Mouse (Mus musculus): Measurements from ENCODE around the gene Rap1gap2. TPM values are rescaled to one million over a fixed set of nuclear protein-coding genes. Genes with fewer than 3 reads are reported as not detected.

Rap1gap2 gene
- total RNA-seq, 2 experiments from 2014 or later: 18.7 to 28.8 TPM

GRCm38 (mm10) chr11:74465712-74466111 is 145.0 kb downstream of the Rap1gap2 start:
- DNase-seq (ENCODE audit: low spot score in 2 of 2): no peak

GRCm38 (mm10) chr11:74464181-74464977 is 146.3 kb downstream of the Rap1gap2 start:
- no peak for DNase-seq (ENCODE audit: low spot score in 2 of 2)

DNA sequence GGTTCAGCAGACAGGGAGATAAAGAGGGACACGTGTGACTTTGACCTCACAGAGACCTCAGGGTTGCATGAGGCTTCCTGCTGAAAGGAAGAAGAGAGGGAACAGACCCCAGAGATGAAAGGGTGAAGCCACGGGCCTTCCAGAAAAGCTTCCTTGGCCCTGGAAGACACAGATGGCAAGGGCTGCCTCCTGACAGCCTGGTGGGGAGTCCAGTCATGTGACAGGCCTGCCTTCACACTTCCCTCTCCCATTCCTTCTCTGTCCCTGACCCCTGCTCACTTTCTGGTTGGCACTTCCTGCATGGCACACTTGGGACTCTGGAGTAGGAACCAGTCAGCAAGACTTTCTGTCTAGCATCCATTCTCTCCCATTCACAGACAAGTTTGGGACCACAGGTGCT is 148.1 kb downstream of the Rap1gap2 start:
- DNase-seq (ENCODE audit: low spot score in 2 of 2): no peak

DNA sequence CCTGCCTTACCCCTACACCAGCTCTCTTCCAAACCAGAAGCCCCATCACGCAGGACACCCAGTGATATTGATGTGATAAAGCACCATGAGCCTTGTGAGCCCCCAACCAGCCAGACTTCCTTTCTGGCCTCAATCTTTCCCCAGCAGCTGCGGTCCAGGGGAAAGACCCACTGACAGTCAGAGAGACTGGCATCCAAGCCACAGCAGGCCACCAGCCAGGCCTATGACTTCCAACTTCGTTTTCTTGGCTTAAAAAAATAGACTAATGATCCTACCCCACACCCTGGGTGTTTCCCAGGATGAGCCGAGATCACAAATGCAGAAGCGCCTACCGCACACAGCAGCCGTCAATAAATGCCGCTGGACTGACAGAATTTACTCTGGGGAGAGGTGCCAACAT is 151.1 kb downstream of the Rap1gap2 start:
- no peak for DNase-seq (ENCODE audit: low spot score in 2 of 2)

- DNase-seq (ENCODE audit: low spot score in 2 of 2): no peak
These were observed 152.3 kb downstream of the Rap1gap2 start for GRCm38 (mm10) chr11:74458400-74458799.

GRCm38 (mm10) chr11:74457194-74457593 is 153.5 kb downstream of the Rap1gap2 start:
- no peak for DNase-seq (ENCODE audit: low spot score in 2 of 2)

- no peak for DNase-seq (ENCODE audit: low spot score in 2 of 2)
These were observed 162.2 kb downstream of the Rap1gap2 start for GRCm38 (mm10) chr11:74448556-74448955.

DNA sequence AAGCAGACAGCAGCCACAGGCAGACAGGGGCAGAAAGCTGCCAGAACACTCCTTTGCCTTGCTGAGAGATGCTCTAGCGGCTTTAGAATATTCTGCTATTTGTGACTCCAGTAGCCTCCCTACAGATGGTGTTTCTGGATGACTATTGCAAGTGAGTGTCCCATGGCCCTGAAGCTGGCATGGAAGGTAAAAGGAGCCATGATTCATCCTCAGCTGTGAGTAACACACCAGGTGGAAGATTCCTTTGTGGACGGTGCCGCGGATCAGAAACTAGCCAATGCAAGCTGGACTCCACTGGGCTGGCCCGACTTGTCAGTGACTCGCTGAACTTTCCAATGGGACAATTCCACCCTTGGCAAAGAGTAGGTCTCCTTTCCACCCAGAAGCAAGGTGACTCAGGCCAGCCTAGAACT is 162.7 kb downstream of the Rap1gap2 start:
- DNase-seq (ENCODE audit: low spot score in 2 of 2): no peak

DNA sequence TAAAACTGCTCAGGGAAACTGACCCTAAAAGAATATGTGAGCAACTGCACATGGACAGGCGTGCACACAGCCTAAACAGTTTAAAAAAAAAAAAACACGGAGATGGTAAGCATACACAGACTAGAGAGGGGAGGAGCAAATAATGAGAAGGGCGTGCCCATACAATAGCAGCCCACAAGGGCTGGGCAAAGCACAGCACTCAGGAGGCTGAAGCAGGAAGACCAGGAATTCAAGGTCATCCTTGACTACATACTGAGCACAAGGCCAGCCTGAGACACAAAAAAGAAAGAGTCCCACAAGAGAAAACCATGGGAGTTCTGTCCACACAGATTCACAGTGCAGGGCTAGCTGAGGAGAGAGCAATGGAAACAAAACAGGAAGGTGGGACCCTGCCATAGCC is 165.1 kb downstream of the Rap1gap2 start:
- DNase-seq (ENCODE audit: low spot score in 2 of 2): no peak

- no peak for DNase-seq (ENCODE audit: low spot score in 2 of 2)
These were observed 166.8 kb downstream of the Rap1gap2 start for GRCm38 (mm10) chr11:74443924-74444256.

GRCm38 (mm10) chr11:74443147-74443923 is 167.4 kb downstream of the Rap1gap2 start:
- no peak for DNase-seq (ENCODE audit: low spot score in 2 of 2)

DNA sequence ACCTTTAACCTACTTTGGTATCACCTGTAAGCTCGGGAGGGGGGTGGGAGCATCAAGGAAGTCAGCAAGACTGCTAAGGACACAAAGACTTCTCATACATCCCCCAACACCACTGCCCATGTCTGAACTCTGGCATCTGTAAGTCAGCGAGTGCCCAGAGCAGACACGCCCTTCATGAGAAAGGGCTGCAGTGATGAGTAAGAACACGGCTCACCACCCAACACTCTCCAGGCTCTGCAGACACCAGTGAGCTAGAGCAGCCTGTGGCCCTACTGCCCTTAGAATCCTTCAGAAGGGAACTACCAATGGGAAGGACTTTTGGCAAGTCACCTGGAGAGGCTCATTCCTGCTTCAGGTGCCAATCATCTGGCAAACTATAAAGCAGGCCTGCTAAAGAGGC is 168.3 kb downstream of the Rap1gap2 start:
- DNase-seq (ENCODE audit: low spot score in 2 of 2): no peak

DNA sequence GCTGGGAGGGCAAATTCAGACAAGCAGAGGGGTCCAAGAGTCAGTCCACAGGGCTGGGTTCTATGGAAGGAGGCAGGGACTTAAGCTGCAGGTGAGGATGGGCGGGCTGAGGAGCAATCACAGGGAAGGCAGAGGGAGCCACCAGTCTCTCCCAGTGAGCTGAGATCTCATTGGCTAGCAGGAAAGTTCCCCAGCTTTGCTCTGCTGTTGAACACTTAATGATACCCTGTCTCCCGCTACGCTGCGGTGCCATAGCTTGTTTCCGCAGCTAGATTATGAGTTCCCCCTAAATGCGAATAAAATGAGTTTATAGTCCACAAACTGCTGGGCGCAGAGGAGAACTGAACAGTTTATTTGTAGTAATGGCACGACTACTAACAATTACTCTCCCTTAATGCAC is 170.6 kb downstream of the Rap1gap2 start:
- DNase-seq (ENCODE audit: low spot score in 2 of 2): no peak

DNA sequence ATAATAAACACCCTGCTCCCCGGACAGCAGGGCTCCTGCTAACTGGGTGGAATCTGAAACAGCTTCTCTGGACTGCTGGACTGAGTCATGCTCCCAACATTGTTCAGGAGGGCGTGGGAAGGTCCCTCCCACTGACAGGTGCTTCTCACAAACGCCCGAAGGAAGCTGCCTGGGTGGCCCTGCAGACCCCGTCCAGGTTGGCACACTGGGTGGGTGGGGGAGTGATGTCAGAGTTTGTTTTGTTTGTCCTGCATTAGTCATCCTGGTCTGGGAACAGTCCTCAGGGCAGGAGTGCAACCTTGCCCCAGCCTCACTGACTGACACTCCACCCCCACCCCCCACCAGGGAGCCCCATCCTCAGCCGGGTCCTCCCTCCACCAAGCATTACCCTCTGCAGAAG is 171.5 kb downstream of the Rap1gap2 start:
- no peak for DNase-seq (ENCODE audit: low spot score in 2 of 2)

GRCm38 (mm10) chr11:74438249-74438648 is 172.5 kb downstream of the Rap1gap2 start:
- DNase-seq (ENCODE audit: low spot score in 2 of 2): no peak

GRCm38 (mm10) chr11:74435366-74435765 is 175.3 kb downstream of the Rap1gap2 start:
- no peak for DNase-seq (ENCODE audit: low spot score in 2 of 2)

GRCm38 (mm10) chr11:74433000-74433399 is 177.7 kb downstream of the Rap1gap2 start:
- DNase-seq (ENCODE audit: low spot score in 2 of 2): no peak

GRCm38 (mm10) chr11:74429798-74430529 is 180.8 kb downstream of the Rap1gap2 start:
- DNase-seq (ENCODE audit: low spot score in 2 of 2): no peak

DNA sequence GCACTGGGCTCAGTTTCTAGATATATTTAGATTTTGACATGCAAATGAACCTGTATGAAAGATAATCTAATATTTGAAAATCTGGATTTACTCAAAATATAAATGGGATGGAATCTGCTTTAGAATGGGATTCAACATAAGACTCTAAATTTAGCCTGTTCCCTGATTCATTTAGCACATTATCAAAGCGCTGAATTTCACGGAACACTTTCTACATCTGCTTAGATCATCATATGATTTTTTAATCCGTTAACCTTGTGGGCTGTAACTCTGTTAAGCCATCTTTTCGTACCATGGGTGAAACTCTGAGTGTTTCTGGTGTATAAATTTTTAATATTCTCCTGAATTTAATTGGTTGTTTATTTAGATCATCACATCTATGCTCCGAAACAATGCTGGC is 184.4 kb downstream of the Rap1gap2 start:
- no peak for DNase-seq (ENCODE audit: low spot score in 2 of 2)

- DNase-seq (ENCODE audit: low spot score in 2 of 2): no peak
These were observed 188.7 kb downstream of the Rap1gap2 start for GRCm38 (mm10) chr11:74422019-74422418.

DNA sequence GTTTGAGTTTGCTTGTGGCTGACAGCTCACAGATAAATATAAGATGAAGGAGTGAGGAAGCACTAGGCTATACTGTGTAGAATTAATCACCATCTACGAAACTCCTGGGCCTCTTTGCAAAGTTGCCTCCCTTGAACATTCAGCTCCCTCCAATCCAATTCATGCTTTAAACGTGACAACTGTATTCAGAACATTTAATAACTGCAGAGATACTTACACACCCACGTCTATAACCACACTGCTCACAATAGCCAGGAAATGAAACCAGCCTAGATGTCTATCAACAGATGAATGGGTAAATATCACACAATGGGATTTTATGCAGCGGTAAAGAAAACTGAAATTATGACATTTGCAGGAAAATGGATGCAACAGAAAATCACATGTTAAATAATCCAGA is 189.6 kb downstream of the Rap1gap2 start:
- DNase-seq (ENCODE audit: low spot score in 2 of 2): no peak

DNA sequence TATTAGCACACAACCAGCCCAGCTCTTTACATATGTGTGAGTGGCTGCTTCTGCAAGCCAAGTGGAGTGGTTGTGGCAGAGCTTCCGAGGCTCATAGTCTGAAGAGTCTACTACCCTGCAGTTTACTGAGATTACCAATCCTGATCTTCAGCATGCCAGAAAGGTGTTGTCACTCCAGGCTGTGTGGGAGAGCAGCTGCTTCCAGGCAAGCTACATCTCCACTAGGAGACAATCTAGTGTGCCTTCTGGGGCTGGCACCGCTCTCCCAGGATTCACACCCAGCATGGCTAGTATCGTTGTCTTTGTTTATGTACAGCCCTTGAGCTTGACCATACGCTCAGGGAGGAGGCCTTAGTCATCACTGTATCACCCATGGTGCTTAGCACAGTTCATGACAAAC is 191.1 kb downstream of the Rap1gap2 start:
- no peak for DNase-seq (ENCODE audit: low spot score in 2 of 2)

Data from adrenal gland, postnatal 4 days (tissue).